Mouse (Mus musculus) E14TG2a.4 (cell line): ENCODE data around the gene Zfp503.

Experiments used
- H3K27me3 ChIP-seq: 2 replicates; pipeline ENCODE4 v1.6.1; 2014; ENCODE audit warnings: low read length, control low read depth; ENCODE audit not compliant: insufficient read depth
- H3K36me3 ChIP-seq: 2 replicates; pipeline ENCODE4 v1.6.1; 2014; ENCODE audit warnings: low read length, control low read depth; ENCODE audit not compliant: insufficient read depth
- H3K4me1 ChIP-seq: replicated peaks from 2 replicates; pipeline ENCODE4 v1.6.1; 2014; ENCODE audit warnings: low read depth, low read length, control low read depth
- H3K4me3 ChIP-seq: replicated peaks from 2 replicates; pipeline ENCODE4 v1.5.1; 2014; ENCODE audit warnings: mild to moderate bottlenecking, low read length
- H3K9me3 ChIP-seq: 2 replicates; pipeline ENCODE4 v1.6.1; 2014; ENCODE audit warnings: low read length, control low read depth
- CTCF ChIP-seq: conservative IDR thresholded peaks from 2 replicates; pipeline ENCODE4 v1.5.1; 2014; ENCODE audit warnings: low read length
- NANOG ChIP-seq: IDR thresholded peaks from 2 replicates; pipeline ENCODE4 v1.6.1; 2014; ENCODE audit warnings: borderline replicate concordance, low read length, mixed read lengths
- POU5F1 ChIP-seq: IDR thresholded peaks from 2 replicates; pipeline ENCODE4 v1.6.1; 2014; ENCODE audit warnings: low read length, borderline replicate concordance

The Zfp503 gene

GRCm38 (mm10) chr14:21959243-21959642 is 30.2 kb downstream of the Zfp503 start:
- H3K4me1 ChIP-seq = no peaks in the 10 kb centered on the region
- H3K9me3 ChIP-seq = no peaks in the 10 kb centered on the region
- no peak overlapping the region for H3K4me3 ChIP-seq
- no peak for TF ChIP-seq NANOG
- TF ChIP-seq POU5F1 = no peak
- no peak for TF ChIP-seq CTCF
- H3K27me3 ChIP-seq = 0 out of 2 replicates have a peak, but pooled peaks cover 6% of the 10 kb centered on the region
- no peaks in the 10 kb centered on the region for H3K36me3 ChIP-seq

- Histone ChIP-seq H3K4me3 (no peak overlapping the region), H3K4me1 (no peaks in the 10 kb centered on the region), H3K36me3 (no peaks in the 10 kb centered on the region), H3K27me3 (0 out of 2 replicates have a peak, but pooled peaks cover 6% of the 10 kb centered on the region), H3K9me3 (no peaks in the 10 kb centered on the region)
- TF ChIP-seq POU5F1 = no peak
- no peak for TF ChIP-seq CTCF
- no peak for TF ChIP-seq NANOG
Measured at GRCm38 (mm10) chr14:21958643-21959042, 30.8 kb downstream of the Zfp503 start.

- H3K9me3 ChIP-seq = peaks cover 28% of the 10 kb centered on the region
- no peaks in the 10 kb centered on the region for H3K36me3 ChIP-seq
- H3K4me3 ChIP-seq = no peak overlapping the region
- no peak for TF ChIP-seq CTCF
- no peak for TF ChIP-seq NANOG
- no peak for TF ChIP-seq POU5F1
- no peaks in the 10 kb centered on the region for H3K4me1 ChIP-seq
- peaks cover 6% of the 10 kb centered on the region; the same call in 1 of the 2 replicates for H3K27me3 ChIP-seq
Measured at GRCm38 (mm10) chr14:21952541-21952940, 36.9 kb downstream of the Zfp503 start.

GRCm38 (mm10) chr14:21951896-21952523 is 37.4 kb downstream of the Zfp503 start:
- Histone ChIP-seq H3K27me3 (peaks cover 10% of the 10 kb centered on the region; the same call in 1 of the 2 replicates), H3K9me3 (peaks cover 28% of the 10 kb centered on the region), H3K36me3 (no peaks in the 10 kb centered on the region), H3K4me3 (no peak overlapping the region), H3K4me1 (no peaks in the 10 kb centered on the region)
- TF ChIP-seq POU5F1 (no peak), NANOG (no peak), CTCF (no peak)

GRCm38 (mm10) chr14:21944946-21945345 is 44.5 kb downstream of the Zfp503 start:
- H3K4me1 ChIP-seq = no peaks in the 10 kb centered on the region
- peaks cover under 1% of the 10 kb centered on the region for H3K9me3 ChIP-seq
- H3K4me3 ChIP-seq = no peak overlapping the region
- no peaks in the 10 kb centered on the region for H3K36me3 ChIP-seq
- peaks cover 4% of the 10 kb centered on the region; the same call in 1 of the 2 replicates for H3K27me3 ChIP-seq
- TF ChIP-seq NANOG (no peak), POU5F1 (no peak), CTCF (no peak)

GRCm38 (mm10) chr14:21941581-21941980 is 47.8 kb downstream of the Zfp503 start:
- Histone ChIP-seq H3K36me3 (no peaks in the 10 kb centered on the region), H3K4me3 (no peak overlapping the region), H3K4me1 (no peaks in the 10 kb centered on the region), H3K27me3 (no peaks in the 10 kb centered on the region), H3K9me3 (peaks cover 9% of the 10 kb centered on the region)
- no peak for TF ChIP-seq NANOG
- no peak for TF ChIP-seq CTCF
- TF ChIP-seq POU5F1 = no peak

- Histone ChIP-seq H3K9me3 (peaks cover 14% of the 10 kb centered on the region), H3K36me3 (no peaks in the 10 kb centered on the region), H3K4me1 (no peaks in the 10 kb centered on the region), H3K27me3 (no peaks in the 10 kb centered on the region), H3K4me3 (no peak overlapping the region)
- TF ChIP-seq CTCF (no peak), POU5F1 (no peak), NANOG (no peak)
Measured at GRCm38 (mm10) chr14:21937116-21937515, 52.3 kb downstream of the Zfp503 start.

GRCm38 (mm10) chr14:21936102-21936630 is 53.2 kb downstream of the Zfp503 start:
- TF ChIP-seq POU5F1 = no peak
- no peak for TF ChIP-seq NANOG
- no peak for TF ChIP-seq CTCF
- Histone ChIP-seq H3K9me3 (peaks cover 14% of the 10 kb centered on the region), H3K4me3 (no peak overlapping the region), H3K4me1 (no peaks in the 10 kb centered on the region), H3K36me3 (no peaks in the 10 kb centered on the region), H3K27me3 (no peaks in the 10 kb centered on the region)
